Mouse (Mus musculus) heart, postnatal 10 days (tissue): Measurements from ENCODE around the gene Nme3. TPM values are rescaled to one million over a fixed set of nuclear protein-coding genes. Genes with fewer than 3 reads are reported as not detected.
A peak's percentile ranks its signal among the peaks of the same experiment; 100 is the strongest.

ENCODE experiments used
- DNase-seq, 2 experiments: peaks; one replicate each; pipeline ENCODE4 v3.0.0; 2021
- intact Hi-C: fragments of 180-260 bp; cut with DNase I; formaldehyde crosslinking; loops from one replicate; pipeline ENCODE4 v1.15.1; 2025
- total RNA-seq, 2 experiments: library from RNA; stranded (reverse); gene quantifications; 2 replicates each; pipeline ENCODE4 v1.2.3; 2021

The Nme3 gene
- total RNA-seq, 2 experiments from 2014 or later = 45.4 to 54.6 TPM

DNA sequence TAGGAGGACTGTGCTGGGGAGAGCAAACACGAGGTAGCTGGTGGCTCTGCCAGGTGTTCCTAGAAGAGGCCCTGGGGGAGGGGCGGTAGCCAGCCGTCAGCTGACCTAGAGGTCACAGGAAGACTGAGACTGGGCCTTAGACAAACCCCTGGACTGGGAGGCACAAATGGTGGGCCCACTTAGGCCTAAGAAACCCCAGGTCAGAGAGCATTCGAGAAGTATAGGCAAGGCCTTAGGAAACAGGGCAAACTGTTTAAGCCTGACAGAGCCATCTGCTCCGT lies 18.2 kb upstream of the Nme3 start:
- intact Hi-C loops = no loop called here
- DNase-seq = peak; percentile 80 to 88

DNA sequence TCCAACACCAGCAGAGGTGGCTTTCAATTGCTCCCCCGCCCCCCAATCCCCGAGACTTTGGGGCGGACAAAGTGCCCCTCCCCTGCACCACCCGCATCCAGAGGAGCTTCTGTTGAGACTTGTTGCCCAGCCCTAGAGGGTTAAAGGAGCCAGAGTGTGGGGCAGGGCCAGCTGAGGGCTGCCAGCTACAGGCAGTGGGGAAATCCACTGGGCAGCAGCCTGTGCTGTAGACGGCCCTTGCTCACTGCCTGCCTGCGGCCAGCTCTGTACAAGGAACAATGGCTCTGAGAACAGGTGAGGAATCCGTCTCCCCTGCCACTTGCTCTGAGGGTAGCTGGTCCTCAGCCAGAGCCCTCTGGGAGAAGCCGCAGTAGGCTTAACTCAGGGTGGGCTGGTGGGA lies 17.8 kb upstream of the Nme3 start:
- intact Hi-C loops = no loop called here
- no peak for DNase-seq

DNA sequence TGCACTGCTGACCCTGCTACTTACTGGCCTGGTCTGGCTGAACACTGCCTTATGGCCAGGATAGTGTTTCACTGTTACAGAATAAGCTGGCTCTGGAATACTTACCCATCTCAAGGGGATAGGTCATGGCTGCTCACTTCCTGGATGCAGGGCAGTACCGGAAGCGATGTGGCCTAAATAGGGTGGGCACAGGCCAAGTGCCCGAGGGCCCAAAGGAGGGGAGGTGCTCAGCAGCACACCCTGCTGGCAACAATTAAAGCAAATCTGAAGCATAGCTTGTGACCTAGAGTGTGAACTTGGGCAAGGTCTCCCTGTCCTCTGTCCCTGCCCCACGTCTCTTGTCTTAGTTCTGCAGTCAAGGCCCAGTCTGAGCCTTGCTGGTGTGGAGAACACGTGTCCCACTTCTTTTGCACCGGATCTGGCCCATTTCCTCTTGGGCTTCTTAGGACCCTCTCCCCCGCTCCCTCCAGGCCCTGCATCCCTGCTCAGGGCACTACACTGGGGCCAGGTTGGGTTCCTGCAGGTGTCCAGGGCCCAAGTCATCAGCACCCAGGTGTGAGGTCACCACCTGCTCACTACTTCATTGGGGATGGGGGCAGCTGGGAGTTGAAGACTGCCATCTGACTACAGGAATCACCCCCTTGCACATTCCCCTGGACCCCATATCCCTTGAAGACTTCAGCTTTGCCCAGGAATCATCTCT lies 14.4 kb upstream of the Nme3 start:
- peak; percentile 60 to 76 for DNase-seq
- intact Hi-C loops = loop anchor here (2.0 kb wide), 1 partner anchor 137 kb away; no protein-coding TSS in a partner anchor

GRCm38 (mm10) chr17:24884391-24884790 lies 11.9 kb upstream of the Nme3 start:
- DNase-seq = no peak
- intact Hi-C loops = no loop called here

DNA sequence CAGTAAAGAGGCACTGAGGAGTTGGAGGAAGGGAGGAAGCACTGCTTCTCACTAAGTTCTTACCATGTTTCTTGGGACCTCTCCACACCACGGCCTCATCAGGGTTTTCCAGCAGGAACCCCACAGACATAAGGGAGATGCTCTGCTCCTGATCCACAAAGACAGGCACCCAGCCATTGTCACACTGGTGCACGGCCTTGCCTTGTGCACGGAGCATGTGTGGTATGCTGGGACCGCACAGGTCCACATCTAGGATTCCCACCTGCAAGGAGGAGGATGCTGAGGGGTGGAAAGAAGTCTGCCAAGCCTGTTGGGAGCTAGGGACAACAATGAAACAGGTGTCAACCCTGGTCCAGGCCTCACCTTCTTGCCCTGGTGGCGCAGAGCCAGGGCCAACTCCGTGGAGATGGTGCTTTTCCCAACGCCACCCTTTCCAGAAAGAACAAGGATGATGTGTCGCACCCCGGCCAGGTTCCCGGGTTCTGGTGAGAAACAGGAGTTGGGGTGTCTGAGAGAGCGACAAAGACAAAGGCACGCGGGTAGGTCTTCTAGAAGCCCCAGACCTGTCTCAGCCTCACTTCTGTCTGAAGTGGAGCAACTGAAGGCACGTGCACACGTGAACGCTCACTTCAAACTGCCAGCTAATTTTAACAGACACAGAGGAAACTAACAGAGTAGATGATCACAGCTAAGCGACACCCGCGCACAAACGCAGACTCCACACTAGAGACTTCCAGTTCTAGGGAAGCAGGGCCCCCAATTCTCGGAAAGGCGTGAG lies 10.8 kb upstream of the Nme3 start:
- intact Hi-C loops = loop anchor here (1.0 kb wide), 1 partner anchor 35 kb away; the partner anchor contains the start of gene Fahd1

GRCm38 (mm10) chr17:24886134-24886931 lies 10.0 kb upstream of the Nme3 start, which contains the start of the genes Nubp2 and Spsb3:
Gene Nubp2, minus strand, starts transcription at chr17:24886349.
Gene Spsb3, plus strand, starts transcription at chr17:24886643.
- intact Hi-C loops = no loop called here
- peak; percentile 98 for DNase-seq

More for the DNA sequence above, 10.8 kb upstream of the Nme3 start:
- DNase-seq = no peak

DNA sequence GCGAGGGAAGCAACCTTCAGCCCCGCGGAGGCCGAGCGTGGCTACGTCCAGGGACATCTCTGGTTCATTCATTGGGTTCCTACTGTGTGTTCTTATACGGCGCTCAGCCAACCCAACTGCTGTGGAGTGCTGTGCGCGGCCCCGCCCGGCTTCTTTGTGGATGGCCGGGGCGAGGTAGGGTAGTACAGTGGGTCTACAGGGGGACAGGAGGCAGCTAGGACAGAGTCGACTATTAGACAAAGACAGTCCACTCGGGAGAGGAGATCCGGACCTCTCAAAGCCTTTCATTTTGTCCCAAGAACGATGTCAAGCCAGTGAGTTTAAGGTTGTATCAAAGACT lies 9.4 kb upstream of the Nme3 start:
- no peak for DNase-seq
- intact Hi-C loops = no loop called here

DNA sequence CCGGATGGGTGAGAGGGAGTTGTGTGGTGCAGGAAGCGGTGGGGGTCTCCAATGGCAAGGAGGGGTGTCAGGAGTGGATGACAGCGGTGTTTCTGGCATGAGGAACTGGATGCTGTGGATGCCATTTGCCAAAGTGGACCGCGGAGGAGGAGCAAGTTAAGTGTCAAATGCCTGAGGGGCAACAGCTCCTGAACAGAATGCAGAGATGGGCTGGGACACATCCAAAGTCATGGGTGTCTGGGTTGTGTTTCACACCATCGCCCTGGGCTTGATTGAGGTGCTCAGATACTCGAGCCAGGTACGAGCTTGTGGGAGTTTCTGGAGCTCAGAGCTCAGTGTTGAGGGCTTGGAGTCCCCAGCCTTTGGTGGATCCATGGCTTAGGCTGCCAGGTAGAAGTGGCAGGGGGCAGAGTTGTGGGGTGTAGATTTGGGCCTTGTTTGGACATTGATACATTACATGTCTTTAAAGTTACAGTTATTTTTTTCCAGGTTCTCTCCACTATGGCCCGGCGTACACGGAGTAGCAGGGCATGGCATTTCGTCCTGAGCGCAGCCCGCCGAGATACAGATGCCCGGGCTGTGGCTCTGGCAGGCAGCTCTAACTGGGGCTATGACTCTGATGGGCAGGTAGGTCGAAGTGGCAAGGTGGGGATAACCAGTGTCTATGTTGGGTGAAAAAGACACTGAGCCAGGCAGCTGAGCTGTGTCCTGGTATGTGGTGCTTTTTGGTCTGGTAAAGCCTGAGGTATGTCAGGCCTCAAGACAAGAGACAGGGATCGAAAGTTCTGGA lies 8.8 kb upstream of the Nme3 start:
- DNase-seq = peak in 1 of 2 experiments; percentile 58
- intact Hi-C loops = no loop called here

GRCm38 (mm10) chr17:24888862-24889261 lies 7.4 kb upstream of the Nme3 start:
- intact Hi-C loops = no loop called here
- no peak for DNase-seq

DNA sequence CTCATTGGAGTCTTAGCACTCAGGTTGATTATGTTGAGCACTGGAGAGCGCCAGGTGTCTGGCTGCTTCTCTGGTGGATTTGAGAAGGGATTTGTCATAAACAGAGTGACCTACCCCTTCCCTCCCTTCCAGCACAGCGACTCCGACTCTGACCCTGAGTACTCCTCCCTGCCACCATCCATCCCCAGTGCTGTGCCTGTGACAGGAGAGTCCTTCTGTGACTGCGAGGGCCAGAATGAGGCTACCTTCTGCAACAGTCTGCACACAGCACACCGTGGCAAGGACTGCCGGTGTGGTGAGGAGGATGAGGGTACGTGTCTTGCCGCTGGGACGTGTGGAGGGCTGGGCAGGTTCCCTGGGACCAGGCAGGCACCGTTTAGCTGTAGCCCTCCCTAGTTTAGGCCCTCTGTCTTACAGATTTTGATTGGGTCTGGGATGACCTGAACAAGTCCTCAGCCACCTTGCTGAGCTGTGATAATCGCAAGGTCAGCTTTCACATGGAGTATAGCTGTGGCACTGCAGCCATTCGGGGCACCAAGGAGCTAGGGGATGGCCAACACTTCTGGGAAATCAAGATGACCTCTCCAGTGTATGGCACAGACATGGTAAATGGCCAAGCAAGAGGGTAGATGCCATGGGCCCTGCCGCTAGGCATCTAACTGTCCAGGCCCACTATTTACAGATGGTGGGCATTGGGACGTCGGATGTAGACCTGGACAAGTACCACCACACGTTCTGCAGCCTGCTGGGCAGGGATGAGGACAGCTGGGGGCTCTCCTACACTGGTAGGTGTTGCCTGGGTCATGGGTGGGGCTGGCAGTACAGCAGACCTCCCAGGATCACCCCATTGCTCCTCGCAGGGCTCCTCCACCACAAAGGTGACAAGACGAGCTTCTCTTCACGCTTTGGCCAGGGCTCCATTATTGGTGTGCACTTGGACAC lies 5.9 kb upstream of the Nme3 start:
- no peak for DNase-seq
- intact Hi-C loops = no loop called here

- DNase-seq = no peak
- intact Hi-C loops = no loop called here
These were observed 5.0 kb upstream of the Nme3 start for GRCm38 (mm10) chr17:24891321-24891720.

GRCm38 (mm10) chr17:24892785-24893184 lies 3.5 kb upstream of the Nme3 start:
- intact Hi-C loops = no loop called here
- no peak for DNase-seq

GRCm38 (mm10) chr17:24893276-24893675 lies 3.0 kb upstream of the Nme3 start:
- intact Hi-C loops = no loop called here
- DNase-seq = no peak

DNA sequence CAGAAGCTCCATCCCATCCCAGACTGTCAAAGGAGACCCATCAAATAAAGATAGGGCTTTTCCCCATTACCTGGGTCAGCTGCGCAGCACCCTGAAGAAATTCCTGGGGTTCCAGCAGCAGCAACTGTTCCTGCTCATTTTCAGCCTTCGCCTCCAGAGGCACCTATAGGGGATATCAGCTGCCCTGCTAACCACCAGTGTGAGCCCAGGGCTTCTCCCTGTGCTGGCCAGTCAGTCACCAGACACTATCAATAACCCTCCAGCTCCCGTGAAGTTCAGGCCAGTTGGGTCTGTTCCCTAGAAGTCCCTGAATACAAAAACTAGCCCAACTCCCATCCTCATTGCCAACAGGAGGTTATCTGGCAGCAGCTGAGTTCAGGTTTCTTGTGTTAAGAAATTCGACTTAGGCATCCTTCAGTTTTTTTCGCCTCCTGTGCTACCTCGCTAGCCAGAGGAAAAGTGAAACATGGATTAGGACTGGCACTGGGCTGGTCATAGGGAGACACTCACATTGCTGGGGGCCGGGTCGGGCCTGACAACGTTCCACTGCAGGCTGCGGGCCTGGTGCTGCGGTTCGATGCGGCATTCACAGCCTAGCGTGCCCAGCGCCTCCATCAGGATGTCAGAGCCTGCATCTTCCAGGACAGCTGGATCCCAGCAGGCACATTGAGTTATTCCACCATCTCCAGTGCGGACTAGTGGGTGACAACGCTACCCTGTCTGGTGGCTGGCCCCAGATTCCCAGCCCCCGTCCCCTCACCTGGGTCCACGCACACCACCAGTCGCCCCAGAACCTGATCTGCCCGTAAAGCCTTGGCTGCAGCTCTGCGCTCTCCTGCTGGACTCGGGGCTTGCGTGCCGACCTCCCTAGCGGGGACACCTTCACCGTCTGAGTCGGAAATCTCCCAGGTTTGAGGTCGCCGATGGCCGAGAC lies 2.0 kb upstream of the Nme3 start:
- no peak for DNase-seq
- intact Hi-C loops = no loop called here

DNA sequence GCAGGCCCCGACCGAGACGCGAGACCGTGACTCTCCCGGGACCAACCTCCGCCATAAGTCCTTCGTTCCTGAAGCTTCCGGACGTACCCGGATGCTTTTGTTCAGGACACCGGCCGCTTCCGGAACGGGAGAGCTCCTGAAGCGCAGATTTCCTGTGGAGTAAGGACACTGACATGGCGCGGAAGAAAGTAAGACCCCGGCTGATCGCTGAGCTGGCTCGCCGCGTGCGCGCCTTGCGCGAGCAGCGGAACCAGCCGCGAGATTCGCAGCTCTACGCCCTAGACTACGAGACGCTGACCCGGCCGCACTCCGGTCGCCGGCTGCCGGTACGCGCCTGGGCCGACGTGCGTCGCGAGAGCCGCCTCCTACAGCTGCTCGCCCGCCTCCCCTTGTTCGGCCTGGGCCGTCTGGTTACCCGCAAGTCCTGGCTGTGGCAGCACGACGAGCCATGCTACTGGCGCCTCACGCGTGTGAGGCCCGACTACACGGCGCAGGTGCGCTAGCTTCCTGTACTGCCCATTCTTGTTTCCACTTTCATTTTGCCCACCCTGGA lies 1.2 kb upstream of the Nme3 start, which contains the start of the genes Eme2 and Mrps34:
TSS of gene Eme2 (minus strand) at position 93 of the 553 bp plus-strand sequence.
TSS of gene Mrps34 (plus strand) at position 122 of the 553 bp plus-strand sequence.
- DNase-seq = peak; percentile 90 to 93
- intact Hi-C loops = loop anchor here (5.0 kb wide), 1 partner anchor 158 kb away; the partner anchor contains the start of gene Msrb1

DNA sequence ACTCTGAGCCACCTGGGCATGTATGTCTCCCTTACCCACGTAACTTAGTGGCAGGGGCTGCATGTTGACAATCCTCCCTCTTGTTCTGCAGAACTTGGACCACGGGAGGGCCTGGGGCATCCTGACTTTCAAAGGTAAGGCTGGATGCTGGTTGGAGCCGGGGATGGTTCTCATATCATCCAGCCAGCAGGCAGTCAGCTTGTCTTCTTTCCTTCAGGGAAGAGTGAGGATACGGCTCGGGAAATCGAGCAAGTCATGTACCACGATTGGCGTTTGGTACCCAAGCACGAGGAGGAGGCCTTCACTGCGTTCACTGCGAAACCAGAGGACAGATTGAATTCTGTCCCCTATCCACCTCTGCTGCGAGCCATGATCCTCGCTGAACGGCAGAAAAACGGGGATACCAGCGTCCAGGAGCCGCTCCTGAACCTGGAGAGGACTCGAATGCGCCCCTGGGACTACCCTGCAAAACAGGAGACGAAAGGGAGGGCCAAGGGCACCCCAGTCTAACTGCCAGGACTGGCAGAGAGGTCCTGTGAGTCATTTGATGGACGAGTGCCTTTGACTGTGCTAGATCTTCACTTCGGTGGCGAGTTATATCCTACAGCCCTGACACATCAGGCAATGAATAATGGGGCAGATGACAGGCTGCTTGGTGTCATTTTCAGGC lies 594 bp upstream of the Nme3 start:
- DNase-seq = no peak
- intact Hi-C loops = loop anchor here (5.0 kb wide), 1 partner anchor 158 kb away; the partner anchor contains the start of gene Msrb1

GRCm38 (mm10) chr17:24896993-24897269 lies 631 bp downstream of the Nme3 start:
- no peak for DNase-seq
- intact Hi-C loops = loop anchor here (5.0 kb wide), 1 partner anchor 160 kb away; the partner anchor contains the start of gene Msrb1
